ENCODE assay signal across 28 mouse cellular contexts in genomic region chr13:42650228-42650627, GRCm38 (mm10). TPM values are rescaled to one million over a fixed set of nuclear protein-coding genes. Genes with fewer than 3 reads are reported as not detected.
"Had no signal": no experiment of that assay in that cellular context is flagged by ENCODE, and none has a peak within 500 bp of the region (broad histone marks: within the 10 kb centered on the region; RNA-seq: fewer than 3 reads in every experiment).

No protein-coding gene starts in this region.

- H3K27ac ChIP-seq: embryonic facial prominence, embryonic 10.5 days; embryonic facial prominence, embryonic 12.5 days; embryonic facial prominence, embryonic 13.5 days; embryonic facial prominence, embryonic 15.5 days; forebrain, embryonic 10.5 days; forebrain, embryonic 12.5 days; forebrain, embryonic 13.5 days; forebrain, embryonic 15.5 days; gastrocnemius, adult 2 months; heart, adult 2 months; heart, embryonic 10.5 days had no signal

- H3K27me3 ChIP-seq: embryonic facial prominence, embryonic 12.5 days; embryonic facial prominence, embryonic 13.5 days; embryonic facial prominence, embryonic 15.5 days; forebrain, embryonic 15.5 days had no signal

- H3K9ac ChIP-seq: embryonic facial prominence, embryonic 12.5 days; embryonic facial prominence, embryonic 13.5 days; embryonic facial prominence, embryonic 15.5 days; forebrain, embryonic 12.5 days; forebrain, embryonic 13.5 days; forebrain, embryonic 15.5 days; forebrain, postnatal 0 days had no signal

- H3K4me1 ChIP-seq: embryonic facial prominence, embryonic 10.5 days; embryonic facial prominence, embryonic 12.5 days; embryonic facial prominence, embryonic 13.5 days; embryonic facial prominence, embryonic 15.5 days; forebrain, embryonic 10.5 days; forebrain, embryonic 13.5 days; heart, embryonic 10.5 days had no signal

- DNase-seq: cerebellum, adult 8-10 months; cerebellum, adult 9-10 months; cerebellum, adult 9-11 months; cerebellum, postnatal 10 days; cerebellum, postnatal 14 days; cerebellum, postnatal 25 days; cerebellum, postnatal 36 days; embryo, embryonic 11 days; forebrain, postnatal 0 days; gastrocnemius, adult 2 months; gastrocnemius, postnatal 10 days; gastrocnemius, postnatal 14 days; gastrocnemius, postnatal 25 days; gastrocnemius, postnatal 36 days; heart, adult 18-20 months; heart, adult 2 months had no signal

- H3K9me3 ChIP-seq: embryonic facial prominence, embryonic 10.5 days; embryonic facial prominence, embryonic 12.5 days; embryonic facial prominence, embryonic 13.5 days; embryonic facial prominence, embryonic 15.5 days; forebrain, embryonic 10.5 days; forebrain, embryonic 12.5 days; forebrain, embryonic 13.5 days; forebrain, embryonic 15.5 days; heart, embryonic 10.5 days had no signal

- ATAC-seq: forebrain, embryonic 13.5 days; forebrain, embryonic 14.5 days; forebrain, embryonic 15.5 days; forebrain, embryonic 16.5 days had no signal

- H3K4me3 ChIP-seq: embryonic facial prominence, embryonic 10.5 days; embryonic facial prominence, embryonic 12.5 days; embryonic facial prominence, embryonic 13.5 days; embryonic facial prominence, embryonic 15.5 days; erythroblast, embryonic 14.5 days; forebrain, embryonic 10.5 days; forebrain, embryonic 12.5 days; forebrain, embryonic 13.5 days; forebrain, embryonic 15.5 days; gastrocnemius, adult 2 months; heart, adult 2 months; heart, embryonic 10.5 days had no signal

- H3K36me3 ChIP-seq: embryonic facial prominence, embryonic 10.5 days; embryonic facial prominence, embryonic 12.5 days; embryonic facial prominence, embryonic 13.5 days; embryonic facial prominence, embryonic 15.5 days; forebrain, embryonic 10.5 days; forebrain, embryonic 12.5 days; forebrain, embryonic 15.5 days; heart, embryonic 10.5 days had no signal

- H3K4me2 ChIP-seq: embryonic facial prominence, embryonic 12.5 days; embryonic facial prominence, embryonic 13.5 days; embryonic facial prominence, embryonic 15.5 days; forebrain, embryonic 12.5 days; forebrain, embryonic 13.5 days; forebrain, embryonic 15.5 days had no signal

RNA-seq across cellular contexts. Expression of gene Phactr1, which starts 30.2 kb away (rescaled TPM):
- polyA plus RNA-seq: erythroblast, embryonic 14.5 days had no signal
